Mouse (Mus musculus) bone marrow, adult 2 months (tissue): ENCODE measurements at regions not wholly inside any gene's neighbourhood (a gene's known extent, or its start where the extent isn't known, plus 50 kb on each side); places are given as distances from the start of the nearest gene placed in this dataset.

Experiments
- CTCF ChIP-seq: fragments of 200-500 bp; IDR thresholded peaks from 2 replicates; pipeline ENCODE4 v1.5.1; 2011; ENCODE audit warnings: low read length, control low read depth; ENCODE audit not compliant: control insufficient read depth, insufficient read depth
- POLR2A ChIP-seq: fragments of 200-500 bp; IDR thresholded peaks from 2 replicates; pipeline ENCODE4 v1.6.1; 2011; ENCODE audit warnings: low read depth, mild to moderate bottlenecking, control low read depth, low read length, borderline replicate concordance; ENCODE audit not compliant: control insufficient read depth

GRCm38 (mm10) chr14:25244841-25245240, 214.1 kb upstream of the Zmiz1 start:
- TF ChIP-seq CTCF (no peak), POLR2A (no peak)
